Mouse (Mus musculus) heart, postnatal 0 days (tissue): ENCODE measurements at regions not wholly inside any gene's neighbourhood (a gene's known extent, or its start where the extent isn't known, plus 50 kb on each side); places are given as distances from the start of the nearest gene placed in this dataset.

ENCODE experiments used
- ATAC-seq: fragments of 200-750 bp; cut with Nextera tagmentation; 2 replicates; pipeline ENCODE4 v1.8.0; 2017; ENCODE audit warnings: low read depth, moderate number of reproducible peaks, moderate library complexity; ENCODE audit not compliant: insufficient read depth
- DNase-seq: peaks from one replicate; pipeline ENCODE4 v3.0.0-alpha.2; 2016; ENCODE audit warnings: low spot score
- H3K27ac ChIP-seq: fragments of 300-500 bp; sonication (generic); 2 replicates; pipeline ENCODE4 v1.5.1; 2014; ENCODE audit warnings: low read depth, mild to moderate bottlenecking
- H3K27me3 ChIP-seq: fragments of 300-500 bp; sonication (generic); 2 replicates; pipeline ENCODE4 v1.6.1; 2014; ENCODE audit warnings: low read length, mixed read lengths; ENCODE audit not compliant: control insufficient read depth, insufficient read depth
- H3K36me3 ChIP-seq: fragments of 300-500 bp; sonication (generic); replicated peaks from 2 replicates; pipeline ENCODE4 v1.6.1; 2014; ENCODE audit warnings: low read length, mixed read lengths; ENCODE audit not compliant: control insufficient read depth, insufficient read depth
- H3K4me1 ChIP-seq: fragments of 300-500 bp; sonication (generic); 2 replicates; pipeline ENCODE4 v1.6.1; 2014; ENCODE audit warnings: antibody characterized with exemption; ENCODE audit not compliant: control insufficient read depth, insufficient read depth
- H3K4me2 ChIP-seq: fragments of 300-500 bp; sonication (generic); 2 replicates; pipeline ENCODE4 v1.6.1; 2014; ENCODE audit warnings: low read depth, mild to moderate bottlenecking, low read length, moderate library complexity
- H3K4me3 ChIP-seq: fragments of 300-500 bp; sonication (generic); 2 replicates; pipeline ENCODE4 v1.5.1; 2014; ENCODE audit warnings: low read depth, low read length
- H3K9ac ChIP-seq: fragments of 300-500 bp; sonication (generic); replicated peaks from 2 replicates; pipeline ENCODE4 v1.6.1; 2014; ENCODE audit warnings: low read depth, low read length, mixed read lengths
- H3K9me3 ChIP-seq: fragments of 300-500 bp; sonication (generic); replicated peaks from 2 replicates; pipeline ENCODE4 v1.6.1; 2016; ENCODE audit warnings: low read length; ENCODE audit not compliant: control insufficient read depth
- CTCF ChIP-seq: IDR thresholded peaks from 2 replicates; pipeline ENCODE4 v1.5.1; 2016; ENCODE audit warnings: antibody characterized with exemption, control low read depth, low read depth
- EP300 ChIP-seq: IDR thresholded peaks from 2 replicates; pipeline ENCODE4 v1.6.1; 2016; ENCODE audit warnings: antibody characterized with exemption, low read depth
- WGBS: fragments of 180-500 bp; shearing (Covaris S2); extraction: QIAGEN DNeasy Blood & Tissue Kit; methylation state at CpG from one replicate; pipeline ENCODE4 v1.1.7; 2014; 5-methylcytosine and 5-hydroxymethylcytosine counted together

- no peaks in the 10 kb centered on the region for H3K36me3 ChIP-seq
- TF ChIP-seq EP300 (no peak), CTCF (no peak)
- 58% methylated on average over 3 of the region's 3 CpGs for WGBS
These were observed 1003.2 kb upstream of the 4930412O13Rik start for GRCm38 (mm10) chr2:8877855-8878254.

DNA sequence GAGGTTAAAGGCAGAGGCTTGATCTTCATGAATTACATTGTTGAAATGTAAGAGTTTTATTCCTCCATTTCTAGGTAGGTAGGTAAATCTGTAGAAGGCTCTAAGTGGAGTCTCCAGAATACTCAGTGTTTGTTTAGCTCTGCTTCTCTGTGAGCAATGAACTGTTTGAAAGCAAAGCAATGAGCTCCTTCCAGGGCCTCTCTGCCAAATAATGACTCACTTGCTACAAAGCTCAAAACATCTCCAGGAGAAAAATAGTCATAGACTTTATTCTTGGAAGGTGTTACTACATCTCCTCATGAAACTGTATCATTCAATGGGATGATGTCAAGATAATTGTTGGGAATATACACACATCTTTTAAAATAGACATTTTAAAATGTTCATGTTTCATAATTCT is 968.6 kb upstream of the 4930412O13Rik start:
- ATAC-seq = no peak
- DNase-seq = no peak
- Histone ChIP-seq H3K9me3 (no peaks in the 10 kb centered on the region), H3K36me3 (no peaks in the 10 kb centered on the region), H3K4me3 (no peak overlapping the region), H3K9ac (no peak overlapping the region), H3K4me1 (no peaks in the 10 kb centered on the region), H3K4me2 (no peak overlapping the region), H3K27ac (no peak overlapping the region), H3K27me3 (no peaks in the 10 kb centered on the region)
- TF ChIP-seq CTCF (no peak), EP300 (no peak)

More at GRCm38 (mm10) chr2:8877855-8878254, 1003.2 kb upstream of the 4930412O13Rik start:
- Histone ChIP-seq H3K4me3 (no peak overlapping the region), H3K9ac (no peak overlapping the region), H3K4me1 (no peaks in the 10 kb centered on the region), H3K27me3 (no peaks in the 10 kb centered on the region), H3K9me3 (no peaks in the 10 kb centered on the region), H3K27ac (no peak overlapping the region), H3K4me2 (no peak overlapping the region)
- no peak for ATAC-seq
- no peak for DNase-seq

DNA sequence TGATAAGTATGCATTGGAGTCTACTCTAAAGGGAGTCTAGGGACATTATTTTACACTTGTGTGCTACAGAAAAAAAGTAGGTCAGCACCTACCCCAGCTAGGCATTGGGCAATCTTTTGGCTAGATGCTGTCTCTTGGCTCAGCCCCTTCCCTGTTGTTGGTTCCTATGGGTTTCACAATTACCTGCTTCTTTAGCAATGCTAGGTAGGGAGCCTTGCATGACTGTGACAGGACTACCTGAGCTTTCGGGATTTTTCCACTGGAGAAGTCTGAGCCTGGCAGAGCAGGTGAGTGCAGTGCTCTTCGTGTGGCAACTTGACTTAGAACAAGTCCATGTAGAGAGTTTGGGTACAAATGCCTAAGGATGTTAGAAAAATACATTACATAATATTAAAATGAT is 956.2 kb upstream of the 4930412O13Rik start:
- Histone ChIP-seq H3K4me2 (no peak overlapping the region), H3K9me3 (no peaks in the 10 kb centered on the region), H3K36me3 (no peaks in the 10 kb centered on the region), H3K27me3 (no peaks in the 10 kb centered on the region), H3K4me1 (no peaks in the 10 kb centered on the region), H3K27ac (no peak overlapping the region), H3K4me3 (no peak overlapping the region), H3K9ac (no peak overlapping the region)
- DNase-seq = no peak
- WGBS = 66% methylated on average over 2 of the region's 2 CpGs
- ATAC-seq = no peak
- no peak for TF ChIP-seq EP300
- no peak for TF ChIP-seq CTCF

GRCm38 (mm10) chr2:8941574-8941973 is 939.5 kb upstream of the 4930412O13Rik start:
- ATAC-seq = no peak
- Histone ChIP-seq H3K27me3 (no peaks in the 10 kb centered on the region), H3K4me2 (no peak overlapping the region), H3K9ac (no peak overlapping the region), H3K4me1 (no peaks in the 10 kb centered on the region), H3K9me3 (no peaks in the 10 kb centered on the region), H3K36me3 (no peaks in the 10 kb centered on the region), H3K4me3 (no peak overlapping the region), H3K27ac (no peak overlapping the region)
- no peak for DNase-seq
- 75% methylated on average over 7 of the region's 7 CpGs for WGBS
- TF ChIP-seq EP300 (no peak), CTCF (no peak)

DNA sequence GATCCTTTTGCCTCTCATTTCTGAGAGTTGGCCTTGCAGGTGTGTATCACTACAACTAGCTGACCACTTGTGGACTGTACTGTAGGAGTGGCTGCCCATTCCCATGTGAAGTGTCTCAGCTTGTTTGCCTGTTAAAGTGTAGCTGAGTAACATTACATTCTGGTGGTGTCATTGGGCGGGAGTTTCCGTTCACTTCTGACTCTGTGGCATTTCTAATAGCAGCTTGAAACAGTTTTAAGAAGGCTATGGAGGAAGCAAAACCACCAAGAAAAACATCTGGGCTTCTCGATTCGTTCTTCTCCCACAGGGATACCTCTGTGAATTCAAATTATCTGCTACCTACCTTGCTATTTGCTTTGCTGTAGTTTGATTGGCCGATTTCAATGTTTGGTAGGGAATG is 922.1 kb upstream of the 4930412O13Rik start:
- Histone ChIP-seq H3K9ac (no peak overlapping the region), H3K27me3 (no peaks in the 10 kb centered on the region), H3K36me3 (no peaks in the 10 kb centered on the region), H3K4me1 (no peaks in the 10 kb centered on the region), H3K4me3 (no peak overlapping the region), H3K4me2 (no peak overlapping the region), H3K9me3 (no peaks in the 10 kb centered on the region), H3K27ac (no peak overlapping the region)
- DNase-seq (no peak), ATAC-seq (no peak)
- TF ChIP-seq CTCF (no peak), EP300 (no peak)
- WGBS = 67% methylated on average over 5 of the region's 5 CpGs

DNA sequence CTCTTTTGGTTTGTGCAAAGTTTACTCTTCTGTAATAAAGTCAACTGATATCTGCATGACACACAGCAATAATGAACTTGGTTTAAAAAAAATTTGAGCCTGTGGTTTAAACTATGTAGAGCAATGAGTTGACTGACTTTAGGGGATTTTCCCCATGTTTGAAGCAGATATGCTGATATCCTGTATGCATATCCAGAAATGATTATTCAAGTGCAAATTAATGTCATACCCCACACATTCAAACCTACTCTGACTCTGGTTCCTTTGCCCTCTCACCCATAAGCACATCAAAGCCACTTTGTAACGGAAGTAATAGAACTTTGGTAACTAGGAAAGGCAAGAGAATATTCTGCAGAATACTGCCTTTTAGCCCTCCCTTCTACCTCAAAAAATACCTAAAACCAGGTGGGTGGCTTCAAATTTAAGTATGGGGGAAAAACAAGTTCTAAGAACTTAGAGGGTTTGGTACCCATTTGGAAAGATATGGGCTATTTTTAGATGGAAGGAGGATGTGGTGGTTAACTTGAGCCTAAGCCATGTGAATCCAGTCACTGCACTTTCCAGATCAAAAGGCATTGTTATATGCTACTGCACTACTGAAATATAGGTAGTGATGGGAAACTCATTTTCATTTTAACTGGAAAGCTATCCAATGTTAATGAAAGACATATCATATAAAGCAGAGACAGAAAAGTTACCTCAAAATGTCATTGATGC is 915.9 kb upstream of the 4930412O13Rik start:
- Histone ChIP-seq H3K36me3 (no peaks in the 10 kb centered on the region), H3K9me3 (no peaks in the 10 kb centered on the region), H3K27ac (no peak overlapping the region), H3K4me3 (no peak overlapping the region), H3K4me2 (no peak overlapping the region), H3K4me1 (no peaks in the 10 kb centered on the region), H3K27me3 (no peaks in the 10 kb centered on the region), H3K9ac (no peak overlapping the region)
- WGBS = 84% methylated on average over 1 of the region's 1 CpGs
- no peak for ATAC-seq
- no peak for DNase-seq
- TF ChIP-seq EP300 = no peak
- TF ChIP-seq CTCF = no peak
